Mouse (Mus musculus) left cerebral cortex, adult 2 months (tissue): ENCODE measurements at regions not wholly inside any gene's neighbourhood (a gene's known extent, or its start where the extent isn't known, plus 50 kb on each side); places are given as distances from the start of the nearest gene placed in this dataset.
A peak's percentile ranks its signal among the peaks of the same experiment; 100 is the strongest.

Experiments used
- DNase-seq, 2 experiments: peaks; one replicate each; pipeline ENCODE4 v3.0.0; 2021 to 2022; ENCODE audit warnings: low spot score in 2 of 2, mixed read lengths in 1 of 2; ENCODE audit errors: extremely low spot score in 1 of 2
- H3K27ac ChIP-seq: fragments of 200-600 bp; 2 replicates; pipeline ENCODE4 v1.8.1; 2022
- H3K4me3 ChIP-seq: fragments of 200-600 bp; 2 replicates; pipeline ENCODE4 v1.8.1; 2022
- CTCF ChIP-seq: fragments of 200-600 bp; IDR thresholded peaks from 2 replicates; pipeline ENCODE4 v1.8.1; 2022; ENCODE audit warnings: antibody characterized with exemption, mild to moderate bottlenecking, moderate library complexity
- intact Hi-C: fragments of 180-260 bp; cut with DNase I; formaldehyde crosslinking; loops from one replicate; pipeline ENCODE4 v1.15.1; 2025

DNA sequence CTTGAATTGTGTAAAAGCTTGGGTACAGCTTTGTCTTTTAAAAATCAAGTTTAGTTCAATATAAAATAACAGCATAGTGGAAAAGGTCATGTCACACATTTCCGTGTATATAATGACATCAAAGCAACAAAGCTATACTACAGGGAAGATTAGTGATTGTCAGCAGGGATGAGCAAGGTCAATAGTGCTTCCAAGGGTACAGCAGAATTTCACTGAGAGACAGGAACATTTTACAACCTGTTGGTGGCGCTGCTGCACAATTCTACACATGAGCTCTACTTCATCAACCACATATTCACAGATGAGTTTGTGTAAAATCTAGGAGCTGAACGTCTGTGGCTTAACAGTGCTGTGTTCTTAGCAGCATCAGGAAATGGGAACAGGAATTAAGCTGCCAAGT, 74.3 kb upstream of the A2m start:
- TF ChIP-seq CTCF = peak; percentile 67
- intact Hi-C loops = loop anchor here (5.0 kb wide), 1 partner anchor 831 kb away; no protein-coding TSS in a partner anchor
- no peak overlapping the region for H3K27ac ChIP-seq
- DNase-seq = peak; percentile 45 to 49
- no peak overlapping the region for H3K4me3 ChIP-seq

DNA sequence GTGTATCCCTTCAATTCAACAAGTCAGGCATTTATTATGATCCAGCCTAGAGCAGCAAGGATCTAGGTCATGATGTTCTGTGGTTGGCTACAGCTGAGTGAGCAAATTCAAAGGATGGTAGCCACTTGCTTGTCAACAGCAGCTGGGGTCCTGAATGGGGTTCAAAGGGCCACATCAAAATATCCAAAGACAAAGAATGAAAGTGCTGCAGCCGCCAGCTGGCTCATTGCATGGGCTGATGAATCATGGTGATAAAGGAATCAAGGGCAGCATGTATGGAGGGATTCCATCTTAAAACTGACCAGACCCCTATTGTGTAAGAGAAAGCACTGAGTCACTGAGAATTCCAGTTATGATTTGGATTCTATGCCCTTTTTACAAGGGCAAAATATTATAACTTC, 74.8 kb upstream of the A2m start:
- Histone ChIP-seq H3K4me3 (no peak overlapping the region), H3K27ac (no peak overlapping the region)
- TF ChIP-seq CTCF = no peak
- intact Hi-C loops = loop anchor here (5.0 kb wide), 1 partner anchor 832 kb away; no protein-coding TSS in a partner anchor
- no peak for DNase-seq

DNA sequence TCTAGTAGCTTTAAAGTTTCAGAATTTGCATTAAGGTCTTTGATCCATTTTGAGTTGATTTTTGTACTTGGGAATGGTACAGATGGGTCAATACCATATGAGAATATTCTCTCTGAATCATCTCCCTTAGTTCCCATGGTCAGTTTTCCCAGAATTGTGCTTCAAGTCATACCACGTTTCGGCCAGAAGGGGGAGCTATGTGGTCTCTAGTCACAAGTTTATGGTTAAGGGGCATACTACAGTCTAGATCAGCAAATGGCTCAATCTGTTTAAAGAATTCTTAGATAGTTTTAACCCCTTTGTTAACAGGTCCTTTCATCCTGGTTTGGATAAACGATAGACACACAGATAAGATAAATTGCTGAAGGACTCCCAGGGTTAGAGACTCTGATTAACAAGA, 78.7 kb upstream of the A2m start:
- peak; percentile 60 for TF ChIP-seq CTCF
- intact Hi-C loops = no loop called here
- Histone ChIP-seq H3K27ac (no peak overlapping the region), H3K4me3 (no peak overlapping the region)
- peak; percentile 17 to 22 for DNase-seq

DNA sequence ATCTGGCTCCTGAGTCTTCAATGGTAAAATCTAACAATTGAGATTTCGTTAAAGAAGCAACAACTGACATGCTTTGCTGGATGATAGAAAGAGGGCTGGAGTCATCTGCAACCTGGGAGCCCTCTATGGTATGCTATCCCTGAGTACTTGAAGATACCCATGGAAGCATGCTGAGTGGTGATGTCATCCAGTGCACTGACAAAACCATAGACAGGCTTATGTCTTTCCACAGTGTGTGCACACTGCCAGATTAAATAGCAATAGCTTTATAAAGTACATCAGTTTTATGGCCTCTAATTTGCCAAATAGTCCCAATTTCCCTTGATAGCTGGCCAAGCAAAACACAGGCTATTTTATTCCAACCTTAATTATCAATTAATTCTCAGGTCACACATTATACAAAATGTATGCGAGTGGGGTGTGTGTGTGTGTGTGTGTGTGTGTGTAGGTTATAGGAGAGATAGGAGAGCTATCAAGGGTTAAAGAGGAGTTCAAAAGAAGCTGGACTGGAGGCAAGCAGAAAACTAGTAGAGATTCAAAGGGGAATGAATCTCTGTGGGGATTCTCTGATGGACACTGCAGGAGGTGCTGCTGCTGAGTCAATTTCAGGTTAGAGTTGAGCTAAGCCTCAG, 80.1 kb upstream of the Iqsec3 start:
- no peak overlapping the region for H3K4me3 ChIP-seq
- no peak for TF ChIP-seq CTCF
- no peak overlapping the region for H3K27ac ChIP-seq
- intact Hi-C loops = no loop called here
- no peak for DNase-seq

DNA sequence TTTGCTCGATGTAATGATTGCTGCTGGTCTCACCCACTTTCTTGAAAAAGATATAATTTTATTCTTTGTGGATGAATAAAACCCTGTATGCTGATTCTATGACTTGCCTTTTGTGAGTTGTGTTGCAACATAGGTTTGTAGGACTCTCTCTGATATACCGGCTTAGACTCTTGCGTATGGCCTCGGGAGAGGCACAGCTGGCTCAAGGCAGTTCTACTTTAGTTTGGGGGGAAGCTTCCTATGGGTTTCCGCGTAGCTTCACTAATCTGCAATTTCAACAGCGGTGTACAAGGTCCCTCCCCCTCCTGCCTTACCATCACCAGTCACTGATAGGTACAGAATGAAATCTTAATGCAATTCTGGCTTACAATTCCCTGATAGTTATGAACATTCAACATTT, 60.0 kb upstream of the Iqsec3 start:
- no peak for TF ChIP-seq CTCF
- DNase-seq = no peak
- intact Hi-C loops = loop anchor here (1.0 to 10.0 kb wide), 3 partner anchors 195 to 349 kb away; partner anchors contain the start of gene Pex26
- no peak overlapping the region for H3K27ac ChIP-seq
- no peak overlapping the region for H3K4me3 ChIP-seq

DNA sequence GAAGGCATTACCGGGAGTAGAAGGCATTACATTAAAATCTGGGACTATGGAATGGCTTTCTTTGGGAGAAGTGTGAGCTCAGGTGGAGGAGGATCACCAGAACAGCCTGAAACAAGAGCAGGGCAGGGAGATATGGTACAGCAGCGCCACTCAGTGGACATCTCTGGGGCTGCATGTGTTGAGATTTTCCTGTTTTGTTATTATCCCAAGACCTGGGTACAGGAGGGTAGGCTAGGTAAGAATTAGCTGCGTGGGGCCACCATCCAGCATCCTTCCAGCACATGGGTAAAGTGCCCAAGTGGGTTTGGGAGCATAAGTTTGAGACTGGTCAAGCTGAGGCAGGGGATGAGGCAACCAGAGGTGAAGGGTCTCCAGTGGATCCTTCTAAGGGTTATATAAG, 59.4 kb upstream of the Iqsec3 start:
- peak; percentile 72 to 85 for DNase-seq
- intact Hi-C loops = loop anchor here (1.0 to 10.0 kb wide), 3 partner anchors 195 to 348 kb away; partner anchors contain the start of gene Pex26
- TF ChIP-seq CTCF = peak; percentile 96
- Histone ChIP-seq H3K27ac (no peak overlapping the region), H3K4me3 (no peak overlapping the region)

DNA sequence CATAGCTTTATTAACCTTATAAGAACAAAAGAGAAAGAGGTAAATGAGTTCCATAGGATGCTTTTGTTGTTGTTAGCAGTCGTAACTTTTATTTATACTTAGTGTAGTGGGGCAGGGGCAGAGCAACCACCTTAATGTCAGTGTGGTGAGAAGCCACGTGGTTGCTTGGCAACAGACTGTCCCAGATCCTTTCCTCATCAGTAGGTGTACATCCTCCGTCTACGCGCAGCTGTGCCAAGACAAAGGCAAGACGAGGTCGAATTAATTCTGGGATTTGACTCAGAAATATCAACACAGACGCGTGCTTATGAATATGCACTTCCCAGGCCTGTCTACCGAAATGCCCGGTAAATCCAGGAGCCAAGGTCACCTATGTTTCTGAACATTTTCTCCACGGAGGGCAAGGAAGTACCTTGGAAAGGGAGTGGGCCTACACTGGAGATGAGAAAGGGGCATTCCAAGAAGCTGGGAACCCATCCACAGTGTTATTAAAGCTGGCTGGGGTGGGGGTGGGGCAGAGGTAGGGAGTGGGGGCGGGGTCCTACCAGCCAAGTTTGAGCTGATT, 58.4 kb upstream of the Iqsec3 start:
- Histone ChIP-seq H3K27ac (no peak overlapping the region), H3K4me3 (no peak overlapping the region)
- DNase-seq = no peak
- TF ChIP-seq CTCF = no peak
- intact Hi-C loops = loop anchor here (2.0 to 10.0 kb wide), 2 partner anchors 259 to 347 kb away; partner anchors contain the start of gene Pex26

DNA sequence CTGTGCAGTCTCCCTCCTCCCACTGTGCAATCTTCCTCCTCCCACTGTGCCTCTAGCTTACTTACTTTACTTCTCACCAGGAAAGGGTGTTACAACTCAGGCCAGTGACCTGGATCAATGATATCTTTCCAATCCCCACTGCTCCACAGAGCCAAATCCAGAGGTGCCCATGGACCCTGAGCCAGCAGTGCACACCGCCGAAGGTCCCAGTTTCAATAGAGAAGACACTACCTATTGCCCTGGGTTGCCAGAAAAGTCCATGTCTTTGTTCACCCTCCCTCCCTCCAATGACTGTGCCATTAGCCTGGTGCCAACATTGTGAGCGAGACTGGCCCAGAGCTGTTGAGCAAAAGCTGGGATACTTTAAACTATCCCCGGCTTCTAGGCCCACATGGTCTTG, 53.8 kb upstream of the Iqsec3 start:
- TF ChIP-seq CTCF = no peak
- no peak for DNase-seq
- Histone ChIP-seq H3K27ac (no peak overlapping the region), H3K4me3 (no peak overlapping the region)
- intact Hi-C loops = no loop called here

DNA sequence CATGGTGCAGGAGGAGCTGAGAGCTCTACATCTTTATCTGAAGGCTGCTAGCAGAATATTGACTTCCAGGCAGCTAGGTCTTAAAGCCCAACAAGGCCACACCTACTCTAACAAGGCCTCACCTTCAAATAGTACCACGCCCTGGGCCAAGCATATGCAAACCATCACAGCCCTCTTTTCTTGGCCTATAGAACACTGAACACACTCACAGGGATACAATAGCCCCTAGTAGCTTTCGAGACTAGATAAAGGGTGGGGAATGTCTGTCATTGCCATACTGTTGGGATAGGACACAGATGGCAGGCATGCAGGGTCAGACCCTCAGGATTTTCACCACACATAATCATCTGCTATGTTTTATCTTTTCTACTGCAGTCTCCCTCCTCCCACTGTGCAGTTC, 52.6 kb upstream of the Iqsec3 start:
- Histone ChIP-seq H3K4me3 (no peak overlapping the region), H3K27ac (no peak overlapping the region)
- DNase-seq = no peak
- no peak for TF ChIP-seq CTCF
- intact Hi-C loops = no loop called here

DNA sequence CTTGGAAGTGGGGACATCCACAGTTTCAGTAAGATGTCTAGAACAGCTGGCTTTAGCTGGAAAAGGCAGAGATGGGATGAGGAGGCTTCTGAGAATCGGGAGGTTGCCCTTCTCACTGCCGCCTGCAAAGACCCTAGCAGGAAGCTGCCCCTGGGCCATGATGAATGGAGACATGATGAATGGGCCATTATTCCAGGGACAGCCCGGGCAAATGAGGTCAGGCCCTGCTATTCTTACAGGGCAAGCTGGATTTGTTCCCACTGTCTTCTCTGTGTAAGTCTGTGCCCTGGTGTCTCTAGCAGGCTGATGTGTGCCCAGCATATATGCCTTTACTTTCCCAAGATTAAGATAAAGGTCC, 51.1 kb upstream of the Iqsec3 start:
- Histone ChIP-seq H3K4me3 (no peak overlapping the region), H3K27ac (no peak overlapping the region)
- intact Hi-C loops = no loop called here
- peak in 1 of 2 experiments; percentile 3 for DNase-seq
- no peak for TF ChIP-seq CTCF

DNA sequence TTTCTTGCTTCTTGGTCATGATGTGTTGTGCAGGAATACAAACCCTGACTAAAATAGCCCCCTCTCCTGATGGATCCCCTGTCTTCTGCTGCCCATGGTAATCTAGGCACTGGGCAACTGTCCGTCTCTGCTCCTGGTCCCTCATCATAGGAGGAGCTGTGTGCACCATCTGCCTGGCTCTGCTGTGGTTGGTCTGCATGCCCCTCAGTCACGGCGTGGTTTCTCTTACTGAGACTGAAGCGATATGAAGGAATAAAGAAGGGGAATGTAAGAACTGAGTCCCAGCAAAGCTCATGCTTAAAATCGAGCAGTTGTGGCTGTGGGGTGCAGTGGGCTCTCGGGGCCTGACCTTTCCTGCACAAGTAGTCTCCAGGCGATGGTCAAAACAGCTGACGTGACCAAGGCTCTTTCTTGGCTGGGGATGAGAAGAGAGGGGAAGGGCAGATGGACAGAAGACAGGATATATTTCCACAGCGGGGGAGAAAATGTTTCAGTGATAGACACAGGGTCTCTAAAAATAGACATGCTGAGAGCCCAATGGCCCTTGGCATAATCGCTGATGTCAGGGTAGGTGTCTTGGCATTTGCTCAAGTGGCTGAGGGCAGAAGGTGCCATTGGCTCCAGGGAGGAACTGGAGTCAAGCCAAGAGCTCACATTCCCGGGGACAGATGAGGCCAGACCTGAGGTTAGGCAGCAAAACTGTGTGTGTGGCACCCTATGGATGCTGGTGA, 50.6 kb upstream of the Iqsec3 start:
- H3K27ac ChIP-seq = no peak overlapping the region
- TF ChIP-seq CTCF = no peak
- intact Hi-C loops = no loop called here
- peak in 1 of 2 experiments; percentile 7 for DNase-seq
- H3K4me3 ChIP-seq = no peak overlapping the region
